Comparison of ENCODE assay signal across 7 mouse cellular contexts in genomic region chr13:35486125-35486524, GRCm38 (mm10).
DNase-seq lines count a peak whose midpoint lies in the region; ATAC-seq and TF ChIP-seq lines count a peak whose summit lies in the region.

No protein-coding gene starts in this region.

- no peak overlapping the region for H3K27ac ChIP-seq in heart, postnatal 0 days (ENCODE audit: low read depth)
- no peak overlapping the region for H3K27ac ChIP-seq in heart, embryonic 11.5 days (ENCODE audit: low read depth, low read length)
- no peak overlapping the region for H3K27ac ChIP-seq in embryonic facial prominence, embryonic 15.5 days (replicated peaks)

- H3K9me3 ChIP-seq in heart, postnatal 0 days (replicated peaks; ENCODE audit: control insufficient read depth, low read length), result 0 out of 2 replicates have a peak, but pooled peaks cover 4% of the 10 kb centered on the region
- H3K9me3 ChIP-seq in heart, embryonic 11.5 days (replicated peaks; ENCODE audit: control insufficient read depth, low read length), result no peaks in the 10 kb centered on the region
- no peaks in the 10 kb centered on the region for H3K9me3 ChIP-seq in embryonic facial prominence, embryonic 15.5 days (replicated peaks)

- H3K4me2 ChIP-seq in heart, postnatal 0 days (ENCODE audit: low read depth, low read length), result no peak overlapping the region
- H3K4me2 ChIP-seq in heart, embryonic 11.5 days, result no peak overlapping the region
- H3K4me2 ChIP-seq in embryonic facial prominence, embryonic 15.5 days (replicated peaks), result no peak overlapping the region

- H3K36me3 ChIP-seq in heart, postnatal 0 days (replicated peaks; ENCODE audit: control insufficient read depth, insufficient read depth, low read length), result no peaks in the 10 kb centered on the region
- H3K36me3 ChIP-seq in heart, embryonic 11.5 days (ENCODE audit: control insufficient read depth, insufficient read depth, low read length), result no peaks in the 10 kb centered on the region
- H3K36me3 ChIP-seq in embryonic facial prominence, embryonic 15.5 days, result no peaks in the 10 kb centered on the region

- in situ Hi-C loops in Patski (cut with MboI; ENCODE audit: low pct_unique_long_range_greater_than_20kb), result no loop called here

- H3K4me1 ChIP-seq in heart, postnatal 0 days (ENCODE audit: control insufficient read depth, insufficient read depth), result no peaks in the 10 kb centered on the region
- no peaks in the 10 kb centered on the region for H3K4me1 ChIP-seq in heart, embryonic 11.5 days (ENCODE audit: control insufficient read depth, insufficient read depth, low read length)
- H3K4me1 ChIP-seq in embryonic facial prominence, embryonic 15.5 days, result peaks cover 4% of the 10 kb centered on the region; the same call in 1 of the 2 replicates

- POLR2A ChIA-PET in Patski (lab: Charles Lee), result no interaction called here

- H3K27me3 ChIP-seq in heart, postnatal 0 days (ENCODE audit: control insufficient read depth, insufficient read depth, low read length), result no peaks in the 10 kb centered on the region
- no peaks in the 10 kb centered on the region for H3K27me3 ChIP-seq in heart, embryonic 11.5 days (ENCODE audit: control insufficient read depth, insufficient read depth, low read length)
- no peaks in the 10 kb centered on the region for H3K27me3 ChIP-seq in Patski
- no peaks in the 10 kb centered on the region for H3K27me3 ChIP-seq in embryonic facial prominence, embryonic 15.5 days

- no peak for TF ChIP-seq EP300 in heart, postnatal 0 days (IDR thresholded peaks at IDR 0.05; ENCODE audit: low read depth)

- 46% methylated on average over 4 of the region's 4 CpGs for WGBS in heart, postnatal 0 days
- 83% methylated on average over 4 of the region's 4 CpGs for WGBS in heart, embryonic 11.5 days (ENCODE audit: insufficient replicate concordance)
- 67% methylated on average over 4 of the region's 4 CpGs for WGBS in embryonic facial prominence, embryonic 15.5 days

- DNase-seq in heart, postnatal 0 days (ENCODE audit: low spot score), result peak; percentile 67
- DNase-seq in Patski (ENCODE audit: low read depth, low spot score), result peak; percentile 59
- DNase-seq in lung, adult 18-20 months, result peak; percentile 85 to 88
- DNase-seq in layer of hippocampus, adult 8-10 months (ENCODE audit: low spot score in 2 of 2), result no peak
- no peak for DNase-seq in frontal cortex, postnatal 36 days (ENCODE audit: low spot score in 2 of 2)

- no peak overlapping the region for H3K9ac ChIP-seq in heart, postnatal 0 days (replicated peaks; ENCODE audit: low read depth, low read length)
- no peak overlapping the region for H3K9ac ChIP-seq in heart, embryonic 11.5 days (ENCODE audit: low read depth, low read length)
- H3K9ac ChIP-seq in embryonic facial prominence, embryonic 15.5 days, result no peak overlapping the region

- CTCF ChIA-PET in Patski (lab: Charles Lee), result no interaction called here

- no peak overlapping the region for H3K4me3 ChIP-seq in heart, postnatal 0 days (ENCODE audit: low read depth, low read length)
- H3K4me3 ChIP-seq in heart, embryonic 11.5 days (ENCODE audit: low read depth, low read length), result no peak overlapping the region
- no peak overlapping the region for H3K4me3 ChIP-seq in embryonic facial prominence, embryonic 15.5 days (replicated peaks)

- ATAC-seq in heart, postnatal 0 days (ENCODE audit: insufficient read depth, low read depth), result peak; percentile 94
- no peak for ATAC-seq in heart, embryonic 11.5 days (replicated peaks; ENCODE audit: insufficient number of reproducible peaks, low FRiP score, low TSS enrichment)
- peak; percentile 92 for ATAC-seq in Patski
- ATAC-seq in embryonic facial prominence, embryonic 15.5 days (ENCODE audit: insufficient number of reproducible peaks, low FRiP score, low TSS enrichment, low read depth), result peak; percentile 81

- TF ChIP-seq CTCF in heart, postnatal 0 days (IDR thresholded peaks at IDR 0.05; ENCODE audit: low read depth), result 0 out of 2 replicates have a peak, but pooled peaks have one; percentile 18
- peak; percentile 10 for TF ChIP-seq CTCF in Patski (IDR thresholded peaks at IDR 0.05)

Comparison
In these comparisons a context has a peak if more than half of its experiments do, and no peak if none do; other contexts are left out.
1. DNase-seq: peak in heart, postnatal 0 days (single experiment), Patski (single experiment) and lung, adult 18-20 months (2 of 2); none in layer of hippocampus, adult 8-10 months (0 of 2) and frontal cortex, postnatal 36 days (0 of 2).